Mouse (Mus musculus) embryo, embryonic 10 days (tissue): ENCODE results near the gene Clpsl2.

ENCODE experiments used
- DNase-seq: peaks from one replicate; pipeline ENCODE4 v3.0.0-alpha.2; 2015; ENCODE audit warnings: low spot score

Clpsl2 gene

DNA sequence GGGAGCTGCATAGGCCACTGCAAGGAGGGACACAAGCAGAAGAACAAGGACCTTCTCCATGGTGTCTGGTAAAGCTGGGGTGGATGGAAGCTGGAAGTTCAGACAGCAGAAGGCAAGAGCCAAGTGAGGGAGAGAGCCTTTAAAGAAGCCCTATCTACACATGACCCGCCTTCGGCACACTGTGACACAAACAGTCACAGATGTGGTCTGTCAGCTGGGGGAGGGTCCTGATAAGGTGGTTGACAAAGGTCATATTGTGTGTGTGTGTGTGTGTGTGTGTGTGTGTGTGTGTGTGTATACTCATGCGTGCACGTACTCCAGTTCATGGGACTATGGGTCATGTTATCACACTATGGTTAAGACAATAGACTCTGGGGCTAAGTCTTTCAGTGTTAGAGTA lies 11.4 kb downstream of the Clpsl2 start, which contains the start of gene Clps:
Clps (minus strand) TSS at position 169 of the 400 bp plus-strand sequence.
- DNase-seq, result no peak

GRCm38 (mm10) chr17:28561613-28562012 lies 12.4 kb downstream of the Clpsl2 start:
- no peak for DNase-seq

DNA sequence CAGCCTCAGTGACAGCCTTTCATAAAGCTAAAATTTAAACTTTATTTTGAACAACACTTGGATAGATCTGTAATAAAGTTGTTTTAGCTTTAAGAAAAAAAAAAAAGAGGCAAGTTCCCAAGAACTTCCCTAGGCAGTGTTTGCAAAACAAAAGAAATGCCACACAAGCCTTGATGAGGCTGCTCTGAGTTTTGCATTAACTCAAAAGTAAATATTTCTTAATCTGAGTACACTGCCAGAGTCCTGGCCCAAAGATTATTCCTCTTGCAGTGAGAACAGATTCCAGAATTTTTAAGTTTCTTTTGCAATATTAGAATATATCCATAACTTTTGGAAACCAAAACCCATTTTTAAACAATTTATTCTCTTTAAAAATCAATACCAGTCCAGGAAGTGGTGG lies 16.0 kb downstream of the Clpsl2 start:
- no peak for DNase-seq

DNA sequence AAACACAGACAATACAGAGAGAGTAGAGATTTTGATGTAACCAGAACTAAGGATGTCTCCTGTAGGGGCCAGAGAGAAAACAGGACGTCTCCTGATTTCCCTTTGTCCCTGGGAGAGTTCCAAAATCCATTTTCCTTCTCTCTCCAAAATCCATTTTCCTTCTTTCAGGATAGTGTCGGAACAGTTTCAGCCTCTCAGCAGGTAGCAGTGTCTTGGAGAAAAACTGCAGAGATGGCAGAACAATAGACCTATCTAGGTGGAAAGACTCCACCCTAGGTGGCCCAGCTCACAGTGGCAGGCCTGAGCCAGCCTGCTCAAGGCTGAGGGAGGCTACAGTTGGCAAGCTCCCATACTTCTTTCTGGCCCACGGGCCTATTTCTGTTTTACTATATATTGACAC lies 18.3 kb downstream of the Clpsl2 start:
- DNase-seq, result no peak

DNA sequence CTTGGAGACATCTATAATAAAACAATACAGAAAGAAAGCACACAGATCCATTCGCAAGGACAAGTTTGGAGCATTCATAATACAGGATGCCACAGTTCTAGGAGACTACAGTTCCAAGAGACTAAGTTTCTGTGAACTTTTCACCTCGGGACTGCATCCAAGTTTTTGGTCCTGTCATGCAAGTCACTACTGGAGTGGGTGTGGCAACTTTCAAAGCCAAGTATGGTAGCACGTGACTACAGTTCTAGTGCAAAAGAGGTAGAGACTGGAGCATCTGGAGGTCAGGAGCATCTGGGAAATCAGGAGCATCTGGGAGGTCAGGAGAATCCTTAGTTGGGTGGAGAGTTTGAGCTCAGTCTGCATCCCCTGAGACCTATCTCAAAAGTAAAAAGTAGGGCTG lies 22.7 kb downstream of the Clpsl2 start:
- no peak for DNase-seq

DNA sequence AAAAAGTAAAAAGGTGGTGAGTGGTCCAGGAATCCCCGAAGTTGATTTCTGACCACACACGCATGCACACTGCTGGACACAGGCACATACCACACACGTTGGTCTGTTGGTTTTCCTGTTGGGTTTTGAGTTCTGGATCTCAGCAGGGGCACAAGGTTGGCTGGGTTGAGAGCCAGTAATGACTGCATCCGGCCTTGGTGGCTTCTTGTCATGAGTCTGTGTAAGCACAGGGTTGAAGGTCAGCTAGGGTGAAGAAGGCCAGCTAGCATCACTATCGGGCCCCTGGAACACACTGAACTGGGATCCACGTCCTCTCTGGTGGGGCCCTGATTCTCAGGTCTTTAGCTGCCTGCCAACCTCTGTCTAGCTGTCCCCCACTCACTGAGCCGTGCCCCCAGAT lies 23.3 kb downstream of the Clpsl2 start:
- no peak for DNase-seq

GRCm38 (mm10) chr17:28572941-28573340 lies 23.7 kb downstream of the Clpsl2 start:
- DNase-seq, result no peak

DNA sequence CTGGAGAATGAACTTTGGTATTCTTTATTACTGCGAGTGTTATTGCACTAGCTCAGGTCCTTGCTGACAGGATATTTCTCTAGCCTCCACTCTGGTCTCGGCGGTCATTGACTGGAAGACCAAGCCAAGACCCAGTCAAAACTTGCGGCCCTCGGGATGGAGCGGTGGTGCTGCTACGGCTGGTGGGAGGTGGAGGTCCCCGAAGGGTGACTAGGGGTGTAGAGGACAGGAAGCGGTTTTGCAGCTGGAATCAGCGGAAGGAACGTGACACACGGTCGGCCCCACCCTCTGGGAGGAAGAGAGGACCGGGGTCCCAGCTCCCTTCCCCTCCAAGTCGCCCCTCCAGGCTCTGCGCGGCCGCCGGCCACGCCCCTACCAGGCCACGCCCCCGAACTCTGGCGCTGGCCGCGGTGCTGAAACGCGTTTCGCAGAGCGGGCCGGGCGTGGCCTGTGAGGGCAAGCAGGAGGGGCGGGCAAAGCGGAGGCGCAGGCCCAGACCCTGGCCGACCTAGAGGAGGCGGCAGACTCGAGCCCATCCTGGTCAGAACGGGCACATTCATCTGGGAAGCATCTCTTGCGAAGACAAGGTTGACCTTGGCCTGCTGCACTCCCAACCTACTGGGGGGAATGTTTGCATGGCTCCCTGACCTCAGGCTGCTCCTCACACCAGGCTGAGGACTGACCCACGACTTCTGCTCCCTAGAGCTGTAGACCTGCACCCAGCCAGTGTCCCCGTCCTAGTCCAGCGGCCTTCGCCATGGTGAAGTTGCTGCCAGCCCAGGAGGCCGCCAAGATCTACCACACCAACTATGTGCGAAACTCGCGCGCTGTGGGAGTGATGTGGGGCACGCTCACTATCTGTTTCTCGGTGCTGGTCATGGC lies 26.3 kb downstream of the Clpsl2 start, which contains the start of gene Lhfpl5:
Lhfpl5 (plus strand) TSS at position 398 of the 882 bp plus-strand sequence.
- DNase-seq, result peak; percentile 87

- DNase-seq, result peak; percentile 93
Observed at GRCm38 (mm10) chr17:28580396-28580795, 31.2 kb downstream of the Clpsl2 start.

GRCm38 (mm10) chr17:28581056-28581455 lies 31.8 kb downstream of the Clpsl2 start:
- no peak for DNase-seq

DNA sequence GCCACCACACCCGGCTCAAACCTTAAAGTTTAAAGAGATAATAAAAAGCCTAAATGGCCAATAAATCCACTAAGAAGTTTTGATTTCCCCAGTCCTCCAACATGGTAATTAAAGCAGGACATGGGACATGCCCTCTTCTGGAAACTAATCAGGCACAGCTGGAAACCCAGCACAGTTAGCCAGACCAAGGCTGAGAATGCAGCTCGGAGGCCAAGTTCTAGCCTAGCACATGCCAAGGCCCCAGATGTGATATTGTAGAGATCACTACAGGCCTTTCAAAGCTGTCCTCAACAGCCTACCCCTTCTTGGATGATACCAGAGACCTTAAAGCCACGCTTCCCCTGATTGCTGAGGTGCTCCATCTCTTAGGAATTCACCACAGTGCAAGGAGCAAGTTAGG lies 37.3 kb downstream of the Clpsl2 start:
- DNase-seq, result no peak

DNA sequence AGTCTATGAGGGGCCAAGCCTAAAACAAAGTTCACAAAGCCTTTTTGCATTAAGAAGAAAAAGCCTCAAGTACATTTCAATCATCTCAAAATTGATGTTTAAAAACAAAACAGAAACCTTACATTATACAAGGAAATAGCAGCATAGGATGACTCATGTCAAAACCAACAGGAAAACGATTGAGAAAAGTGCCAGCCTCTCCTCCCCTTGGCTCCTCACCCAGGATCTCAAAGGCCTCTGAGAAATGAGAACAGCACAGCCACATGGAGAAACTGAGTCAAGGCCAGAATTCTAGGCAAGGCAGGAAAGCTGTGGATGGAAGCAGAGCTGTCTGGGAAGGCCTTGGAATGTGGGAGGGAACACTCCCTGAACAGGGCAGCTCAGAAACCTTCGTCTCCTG lies 39.4 kb downstream of the Clpsl2 start:
- no peak for DNase-seq

DNA sequence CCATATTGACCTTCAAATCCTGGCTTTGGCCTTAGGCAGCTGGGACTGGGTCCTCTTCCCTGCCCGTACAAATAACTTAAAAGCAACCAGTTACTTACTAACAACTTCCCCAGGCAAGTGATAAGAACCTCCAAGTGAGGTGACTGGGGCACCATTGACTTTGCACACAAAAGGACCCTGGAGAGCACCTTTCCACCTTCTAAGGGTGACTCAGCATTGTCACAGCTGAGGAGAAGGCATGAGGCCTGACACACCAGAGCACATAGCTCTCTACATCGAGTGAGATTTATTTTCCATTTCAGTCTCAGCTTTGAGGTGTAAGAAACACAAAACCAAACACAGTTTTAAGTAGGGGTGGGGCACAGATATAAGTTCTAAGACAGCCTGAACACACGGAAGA lies 41.4 kb downstream of the Clpsl2 start:
- DNase-seq, result no peak

DNA sequence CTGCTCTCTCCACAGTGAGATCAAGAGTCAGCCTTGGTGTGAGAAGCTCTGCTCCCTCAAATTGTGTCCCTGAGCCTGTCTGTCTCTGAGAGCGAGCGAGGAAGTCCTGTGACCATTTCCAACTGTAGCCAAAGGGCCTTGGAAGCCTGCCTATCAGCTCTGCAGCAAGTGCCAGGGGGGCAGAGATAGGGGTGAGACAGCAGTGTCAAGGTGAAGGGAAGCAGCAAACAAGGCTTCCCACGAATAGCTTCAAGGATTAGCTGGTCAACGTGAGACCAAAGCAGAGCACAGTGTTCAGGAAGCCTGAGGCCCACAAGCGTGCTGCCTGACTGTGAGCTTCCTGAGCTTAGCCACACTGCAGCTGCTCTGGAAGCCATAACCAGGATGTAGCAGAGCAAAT lies 42.3 kb downstream of the Clpsl2 start:
- DNase-seq, result no peak

GRCm38 (mm10) chr17:28592998-28593397 lies 43.8 kb downstream of the Clpsl2 start:
- peak; percentile 84 for DNase-seq

DNA sequence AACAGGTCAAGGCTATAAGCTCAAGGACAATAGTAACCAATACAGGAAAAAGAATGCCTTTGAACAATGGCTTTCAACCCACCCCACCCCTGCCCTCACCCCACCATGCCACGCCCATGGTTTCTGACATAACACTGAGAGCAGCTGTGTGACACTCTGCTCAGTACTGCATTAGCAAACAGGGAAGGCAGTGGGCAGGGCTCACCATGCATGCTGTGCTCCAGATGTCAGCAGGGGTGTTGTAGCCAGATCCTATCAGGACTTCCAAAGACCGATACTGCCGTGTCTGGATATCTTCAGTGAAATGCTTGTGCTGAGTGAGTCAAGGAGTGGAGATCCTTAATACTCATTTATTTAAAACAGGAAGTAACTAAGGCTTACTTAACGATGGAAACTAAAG lies 44.8 kb downstream of the Clpsl2 start:
- no peak for DNase-seq

DNA sequence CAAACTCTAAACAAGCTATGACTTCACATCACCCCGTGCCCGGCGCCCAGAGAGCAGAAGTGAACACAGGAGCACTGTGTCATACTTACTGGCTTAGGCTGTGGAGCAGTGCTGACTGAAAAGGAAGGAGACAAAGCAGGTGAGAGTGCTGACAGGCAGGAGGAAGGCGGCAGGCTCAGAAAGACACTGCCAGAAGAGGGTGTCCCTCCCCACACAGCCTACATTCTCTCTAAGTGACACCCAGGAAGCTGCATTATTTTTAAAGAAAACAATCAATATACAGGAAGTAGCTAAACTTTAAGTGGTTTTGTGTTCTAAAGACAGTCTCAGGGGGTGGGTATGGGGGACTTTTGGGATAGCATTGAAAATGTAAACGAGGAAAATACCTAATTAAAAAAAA lies 51.6 kb downstream of the Clpsl2 start:
- DNase-seq, result no peak

DNA sequence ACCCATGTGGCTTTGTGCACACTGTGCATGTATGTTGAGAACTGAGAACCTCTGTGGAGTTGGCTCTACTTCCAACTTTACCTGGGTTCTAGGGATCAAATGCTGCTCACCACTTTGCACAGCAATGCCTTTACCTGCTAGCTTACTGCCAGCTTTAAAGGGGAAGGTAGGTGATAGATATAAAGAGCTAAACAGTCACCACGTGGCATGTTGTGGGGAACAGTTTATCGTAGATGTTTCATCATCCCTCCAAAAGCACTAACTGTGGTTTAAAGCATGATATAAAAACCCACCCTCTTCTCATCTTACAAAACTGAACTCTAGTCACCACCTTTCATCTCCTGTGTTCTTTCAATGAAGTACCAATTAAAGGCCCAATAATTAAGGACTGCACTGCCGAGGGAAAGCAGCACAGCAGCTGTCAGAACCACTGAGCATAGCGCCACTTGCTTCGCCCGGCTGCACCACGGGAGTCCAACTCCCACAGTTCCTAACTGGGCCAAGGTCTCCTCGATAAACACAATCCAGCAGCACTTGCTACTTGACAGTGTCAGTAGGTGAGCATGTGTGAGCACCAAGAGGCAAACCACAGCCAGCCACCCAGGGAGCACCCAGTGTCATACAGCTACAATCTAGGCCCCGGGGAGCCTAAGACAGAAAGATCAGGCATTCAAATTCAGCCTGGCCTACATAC lies 52.5 kb downstream of the Clpsl2 start:
- no peak for DNase-seq
